Mouse (Mus musculus) intestine, embryonic 14.5 days (tissue): ENCODE results near the gene Ring1. TPM values are rescaled to one million over a fixed set of nuclear protein-coding genes. Genes with fewer than 3 reads are reported as not detected.
"Not testable (repeated sequence)": the region's sequence is repeated elsewhere in the genome, so short reads cannot be mapped to it uniquely, and the experiment has no call there.

Experiments
- ATAC-seq: fragments of 200-750 bp; cut with Nextera tagmentation; replicated peaks from 2 replicates; pipeline ENCODE4 v1.8.0; 2017; ENCODE audit warnings: low read depth, moderate number of reproducible peaks, moderate TSS enrichment, moderate library complexity; ENCODE audit not compliant: low FRiP score, low TSS enrichment
- DNase-seq: peaks from one replicate; pipeline ENCODE4 v3.0.0-alpha.2; 2018; ENCODE audit warnings: low spot score
- H3K27ac ChIP-seq: fragments of 300-500 bp; sonication (generic); 2 replicates; pipeline ENCODE4 v1.5.1; 2014; ENCODE audit warnings: low read depth, mild to moderate bottlenecking, control low read depth
- H3K27me3 ChIP-seq: fragments of 300-500 bp; sonication (generic); replicated peaks from 2 replicates; pipeline ENCODE4 v1.6.1; 2014; ENCODE audit warnings: low read length, control low read depth; ENCODE audit not compliant: control insufficient read depth, insufficient read depth
- H3K36me3 ChIP-seq: fragments of 300-500 bp; sonication (generic); 2 replicates; pipeline ENCODE4 v1.6.1; 2014; ENCODE audit warnings: low read length, control low read depth; ENCODE audit not compliant: control insufficient read depth, insufficient read depth
- H3K4me1 ChIP-seq: fragments of 300-500 bp; sonication (generic); replicated peaks from 2 replicates; pipeline ENCODE4 v1.6.1; 2014; ENCODE audit warnings: low read length, control low read depth, mixed read lengths; ENCODE audit not compliant: control insufficient read depth, insufficient read depth
- H3K4me2 ChIP-seq: fragments of 300-500 bp; sonication (generic); 2 replicates; pipeline ENCODE4 v1.6.1; 2014; ENCODE audit warnings: low read length
- H3K4me3 ChIP-seq: fragments of 300-500 bp; sonication (generic); 2 replicates; pipeline ENCODE4 v1.5.1; 2014; ENCODE audit warnings: low read depth, low read length, control low read depth, mixed read lengths
- H3K9ac ChIP-seq: fragments of 300-500 bp; sonication (generic); 2 replicates; pipeline ENCODE4 v1.6.1; 2014; ENCODE audit warnings: mild to moderate bottlenecking, low read length
- H3K9me3 ChIP-seq: fragments of 300-500 bp; sonication (generic); 2 replicates; pipeline ENCODE4 v1.6.1; 2016; ENCODE audit warnings: low read length, control low read depth; ENCODE audit not compliant: control insufficient read depth
- WGBS: fragments of 180-500 bp; shearing (Covaris S2); extraction: QIAGEN DNeasy Blood & Tissue Kit; methylation state at CpG from one replicate; pipeline ENCODE4 v1.1.7; 2014; 5-methylcytosine and 5-hydroxymethylcytosine counted together
- polyA plus RNA-seq: library from polyadenylated mRNA; unstranded; fragments of >200 nt; fragmentation: Nextera tagmentation; extraction: Ambion mirVana; gene quantifications from 2 replicates; pipeline ENCODE4 v1.2.1, GENCODE M21; 2014

Ring1 gene
- polyA plus RNA-seq, 1 experiment from 2014 or later = 5.9 TPM

DNA sequence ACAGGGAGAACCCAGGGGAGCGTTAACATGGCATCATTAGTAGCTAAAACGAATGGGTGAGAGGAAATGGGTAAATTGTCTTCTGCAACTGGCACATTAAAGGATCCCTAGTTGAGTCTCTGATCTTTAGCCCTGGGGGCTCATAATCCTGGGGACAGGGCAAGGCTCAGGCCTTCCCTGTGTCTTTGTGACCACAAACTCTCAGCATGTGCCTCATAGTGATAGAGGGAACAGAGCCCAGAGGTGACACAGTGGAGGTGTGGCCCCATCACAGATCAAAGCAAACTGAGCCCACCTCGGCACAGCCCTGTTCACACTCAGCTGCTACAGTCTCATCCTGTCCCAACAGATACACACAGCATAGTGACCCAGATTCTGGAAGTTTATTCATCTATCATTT is 28.8 kb downstream of the Ring1 start:
- no peak overlapping the region for H3K9ac ChIP-seq

DNA sequence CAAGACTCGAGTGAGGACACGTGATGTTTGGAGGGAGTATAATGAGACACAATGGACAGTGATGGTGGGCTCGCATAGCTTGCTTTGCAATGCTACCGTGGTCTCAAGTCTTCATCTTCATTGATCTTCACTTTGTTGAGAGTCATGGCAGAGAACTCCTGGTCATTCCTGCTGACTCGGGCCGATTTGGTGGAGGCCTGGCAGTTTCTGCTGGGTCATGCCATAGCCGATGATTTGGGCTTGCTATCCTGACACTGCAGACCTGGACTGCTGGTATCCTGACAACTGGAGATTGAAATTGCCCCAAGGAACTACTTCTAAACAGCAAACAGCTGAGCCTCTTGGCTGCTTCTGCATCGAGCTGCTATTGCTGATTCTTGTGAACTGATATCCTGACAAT is 29.5 kb downstream of the Ring1 start:
- no peaks in the 10 kb centered on the region for H3K36me3 ChIP-seq
- H3K4me3 ChIP-seq = no peak overlapping the region
- H3K4me1 ChIP-seq = 0 out of 2 replicates have a peak, but pooled peaks cover 3% of the 10 kb centered on the region
- peaks cover 9% of the 10 kb centered on the region for H3K27me3 ChIP-seq
- DNase-seq (no peak), ATAC-seq (no peak)
- no peak overlapping the region for H3K27ac ChIP-seq
- no peak overlapping the region for H3K4me2 ChIP-seq
- WGBS = 88% methylated on average over 8 of the region's 8 CpGs
- H3K9ac ChIP-seq = no peak overlapping the region
- H3K9me3 ChIP-seq = no peaks in the 10 kb centered on the region

More for the DNA sequence above, 28.8 kb downstream of the Ring1 start:
- Histone ChIP-seq H3K4me2 (no peak overlapping the region), H3K4me3 (no peak overlapping the region), H3K9me3 (no peaks in the 10 kb centered on the region), H3K27ac (no peak overlapping the region), H3K36me3 (no peaks in the 10 kb centered on the region), H3K4me1 (0 out of 2 replicates have a peak, but pooled peaks cover 4% of the 10 kb centered on the region), H3K27me3 (peaks cover 14% of the 10 kb centered on the region)
- 32% methylated on average over 3 of the region's 3 CpGs for WGBS
- no peak for ATAC-seq
- no peak for DNase-seq

DNA sequence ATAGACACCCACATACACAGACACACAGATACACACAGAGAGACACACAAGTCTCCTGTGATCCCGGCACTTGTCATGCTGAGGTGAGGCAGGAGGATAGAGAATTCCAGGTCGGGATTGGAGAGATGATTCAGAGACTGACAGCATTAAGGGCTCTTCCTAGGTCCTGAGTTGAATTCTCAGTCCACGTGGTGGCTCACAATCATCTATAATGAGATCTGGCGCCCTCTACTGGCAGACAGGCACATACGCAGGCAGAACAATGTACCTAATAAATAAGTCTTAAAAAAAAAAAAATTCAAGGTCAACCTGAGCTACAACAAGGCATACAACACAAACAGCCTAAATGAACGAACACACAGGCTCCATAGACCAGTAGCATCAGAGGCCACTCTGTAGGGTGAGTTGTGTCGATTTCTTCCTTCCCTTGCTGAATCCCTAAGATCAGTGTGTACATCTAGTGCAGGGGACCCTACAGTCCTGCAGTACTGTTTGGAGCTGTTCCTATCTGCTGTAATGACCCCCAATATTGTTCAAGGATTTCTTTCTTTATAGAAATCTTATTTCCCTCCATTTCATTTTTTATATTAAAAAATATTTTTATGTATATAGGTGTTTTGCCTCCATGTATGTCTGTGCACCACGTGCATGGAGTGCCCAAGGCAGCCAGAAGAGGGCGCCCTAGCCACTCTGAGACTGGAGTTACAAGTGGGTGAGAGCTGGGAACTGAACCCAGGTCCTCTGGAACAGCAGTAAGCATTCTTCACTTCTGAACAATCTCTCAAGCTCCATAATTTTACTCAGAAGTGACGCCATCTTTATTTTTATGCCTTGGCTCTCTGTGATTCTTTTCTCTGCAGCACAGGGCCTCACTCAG is 32.5 kb downstream of the Ring1 start:
- DNase-seq (peak; percentile 78), ATAC-seq (no peak)
- H3K4me3 ChIP-seq = no peak overlapping the region
- peaks cover 8% of the 10 kb centered on the region; the same call in 1 of the 2 replicates for H3K27me3 ChIP-seq
- no peaks in the 10 kb centered on the region for H3K36me3 ChIP-seq
- H3K9me3 ChIP-seq = no peaks in the 10 kb centered on the region
- no peak overlapping the region for H3K4me2 ChIP-seq
- no peak overlapping the region for H3K9ac ChIP-seq
- no peak overlapping the region for H3K27ac ChIP-seq
- 35% methylated on average over 10 of the region's 10 CpGs for WGBS
- no peaks in the 10 kb centered on the region for H3K4me1 ChIP-seq

DNA sequence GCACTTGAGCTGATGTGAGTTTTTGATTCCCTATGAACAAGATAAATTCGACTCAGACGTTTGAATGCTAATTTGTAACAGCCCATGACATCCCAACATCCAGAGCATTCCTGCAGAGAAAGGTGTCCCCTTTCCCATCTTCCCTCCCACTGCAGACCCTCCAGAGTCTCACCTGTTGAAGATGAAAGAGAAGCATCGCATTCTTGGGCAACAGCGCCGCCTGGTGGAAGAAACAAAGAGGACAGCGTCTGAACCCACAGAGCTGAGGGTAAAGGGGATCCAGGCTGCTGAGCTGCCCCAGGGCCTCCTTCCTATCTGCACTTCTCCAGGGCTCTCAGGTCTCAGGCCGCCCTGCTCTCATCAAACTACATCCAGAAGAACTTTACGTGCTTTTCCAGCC is 42.3 kb downstream of the Ring1 start:
- peak; percentile 84 for DNase-seq
- 13% methylated on average over 8 of the region's 8 CpGs for WGBS
- not testable (repeated sequence) for ATAC-seq

DNA sequence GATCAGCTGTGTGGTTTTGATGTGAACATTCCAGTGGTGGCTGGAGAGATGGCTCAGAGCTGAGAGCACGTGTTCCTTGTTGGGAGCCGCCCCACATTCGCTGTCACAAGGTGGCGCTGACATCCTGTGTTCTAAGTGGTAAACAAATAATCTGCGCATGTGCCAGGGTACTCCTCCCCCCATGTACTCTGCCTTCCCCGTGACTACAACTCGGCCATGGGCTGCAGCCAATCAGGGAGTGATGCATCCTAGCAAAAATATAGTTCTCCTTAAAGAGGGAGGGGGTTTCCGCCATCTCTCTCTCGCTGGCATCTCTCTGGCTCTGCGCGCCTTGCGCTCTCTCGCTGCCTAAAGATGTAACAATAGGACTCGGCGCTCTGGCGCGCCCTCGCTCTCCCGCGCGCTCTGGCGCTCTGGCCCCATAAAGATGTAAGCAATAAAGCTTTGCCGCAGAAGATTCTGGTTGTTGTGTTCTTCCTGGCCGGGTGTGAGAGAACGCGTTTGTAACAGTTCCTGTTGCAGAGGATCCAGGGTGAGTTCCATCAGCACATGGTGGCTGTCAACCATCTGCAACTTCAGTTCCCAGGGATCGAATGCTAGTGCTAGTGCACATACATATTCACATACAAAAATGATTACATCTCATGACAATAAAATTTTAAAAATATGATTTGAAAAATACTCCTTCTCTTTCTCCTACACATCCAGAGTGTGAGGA is 43.1 kb downstream of the Ring1 start:
- H3K9me3 ChIP-seq, H3K36me3 ChIP-seq, H3K4me1 ChIP-seq: not testable (repeated sequence)
- DNase-seq (peak; percentile 90), ATAC-seq (peak; percentile 82)
- under 1% methylated on average over 27 of the region's 27 CpGs for whole genome bisulfite sequencing
- H3K27ac ChIP-seq = 0 out of 2 replicates have a peak overlapping the region, but pooled peaks have one; percentile 10
- peak overlapping the region; percentile 44 for H3K4me2 ChIP-seq
- H3K9ac ChIP-seq = peak overlapping the region; percentile 23
- peaks cover 35% of the 10 kb centered on the region for H3K27me3 ChIP-seq
- H3K4me3 ChIP-seq = peak overlapping the region; percentile 31

More for the DNA sequence above, 42.3 kb downstream of the Ring1 start:
- peak overlapping the region; percentile 44; the same call in 1 of the 2 replicates for H3K4me2 ChIP-seq
- H3K27ac ChIP-seq, H3K9ac ChIP-seq, H3K4me1 ChIP-seq, H3K36me3 ChIP-seq, H3K9me3 ChIP-seq: not testable (repeated sequence)
- H3K4me3 ChIP-seq = 0 out of 2 replicates have a peak overlapping the region, but pooled peaks have one; percentile 31
- H3K27me3 ChIP-seq = peaks cover 31% of the 10 kb centered on the region

DNA sequence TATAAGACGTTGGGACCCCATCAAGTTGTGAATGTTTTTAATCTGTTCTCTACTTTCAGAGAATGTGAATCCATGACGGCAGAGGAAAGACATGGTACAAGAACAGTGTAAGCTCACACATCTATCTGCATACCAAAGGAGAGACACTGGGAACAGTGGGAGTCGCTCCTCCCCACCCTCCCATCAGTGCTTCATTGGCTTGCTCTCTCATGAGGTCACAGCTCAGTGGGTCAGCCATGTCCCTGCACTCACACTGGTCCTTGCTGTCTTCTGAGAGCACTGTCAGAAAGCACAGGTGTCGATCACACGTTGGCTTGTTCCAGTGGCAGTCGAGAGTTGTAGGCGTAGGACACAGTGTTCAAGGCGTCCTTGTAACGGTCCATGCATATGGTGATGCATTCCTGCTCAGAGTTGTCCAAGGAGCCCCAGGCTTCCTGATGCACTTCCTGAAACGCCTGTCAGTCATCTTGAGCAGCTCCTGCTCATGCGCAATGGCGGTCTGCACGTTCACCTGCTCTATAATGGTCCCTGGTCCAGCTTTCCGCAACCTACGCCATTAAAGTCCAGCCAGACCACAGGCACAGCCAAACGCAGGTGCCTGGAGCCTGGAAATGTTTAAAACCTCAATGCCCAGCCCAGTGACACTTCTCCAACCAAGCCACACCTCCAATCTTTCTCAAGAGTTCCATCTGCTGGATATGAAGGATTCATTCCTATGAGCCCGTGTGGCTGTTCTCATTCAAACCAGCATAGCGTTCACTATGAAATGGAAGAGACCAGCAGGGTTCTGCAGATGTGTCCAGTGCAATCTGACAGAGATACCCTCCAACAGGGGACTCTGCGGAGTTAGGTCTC is 44.1 kb downstream of the Ring1 start:
- Histone ChIP-seq H3K9ac (no peak overlapping the region), H3K9me3 (no peaks in the 10 kb centered on the region), H3K4me2 (peak overlapping the region; percentile 44; the same call in 1 of the 2 replicates), H3K36me3 (no peaks in the 10 kb centered on the region), H3K27ac (no peak overlapping the region), H3K4me3 (no peak overlapping the region), H3K27me3 (peaks cover 35% of the 10 kb centered on the region), H3K4me1 (0 out of 2 replicates have a peak, but pooled peaks cover 3% of the 10 kb centered on the region)
- 75% methylated on average over 19 of the region's 19 CpGs for WGBS
- DNase-seq = no peak
- ATAC-seq = no peak

DNA sequence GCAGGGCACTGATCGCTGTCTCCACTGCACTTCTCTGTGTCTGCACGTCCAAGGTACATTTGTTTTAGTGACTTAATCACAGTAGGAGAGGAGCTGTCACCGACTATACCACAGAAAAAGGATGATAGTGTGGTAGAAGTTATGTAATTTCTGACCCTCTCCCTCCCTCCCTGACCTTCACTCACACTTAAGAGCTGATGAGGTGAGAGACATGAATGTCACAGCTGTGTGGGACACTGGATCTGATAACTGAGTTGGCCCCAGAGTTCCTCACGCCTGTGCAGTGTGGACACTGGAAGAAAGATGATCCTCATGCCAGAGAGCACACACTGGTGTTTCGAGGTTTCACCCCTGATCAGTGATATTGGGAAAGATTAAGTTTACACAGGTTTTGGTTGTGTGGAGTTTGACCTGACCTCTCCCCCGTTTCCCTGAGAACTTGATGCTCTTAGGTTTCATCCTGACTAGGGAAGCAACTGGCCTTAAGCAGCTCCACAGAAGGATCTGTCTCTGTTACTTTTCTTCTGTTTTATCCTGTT is 44.9 kb downstream of the Ring1 start:
- DNase-seq (no peak), ATAC-seq (no peak)
- Histone ChIP-seq H3K4me3 (no peak overlapping the region), H3K4me1 (0 out of 2 replicates have a peak, but pooled peaks cover 3% of the 10 kb centered on the region), H3K36me3 (no peaks in the 10 kb centered on the region), H3K27me3 (peaks cover 35% of the 10 kb centered on the region), H3K4me2 (no peak overlapping the region), H3K27ac (no peak overlapping the region), H3K9ac (no peak overlapping the region), H3K9me3 (no peaks in the 10 kb centered on the region)
- WGBS = 72% methylated on average over 6 of the region's 6 CpGs

DNA sequence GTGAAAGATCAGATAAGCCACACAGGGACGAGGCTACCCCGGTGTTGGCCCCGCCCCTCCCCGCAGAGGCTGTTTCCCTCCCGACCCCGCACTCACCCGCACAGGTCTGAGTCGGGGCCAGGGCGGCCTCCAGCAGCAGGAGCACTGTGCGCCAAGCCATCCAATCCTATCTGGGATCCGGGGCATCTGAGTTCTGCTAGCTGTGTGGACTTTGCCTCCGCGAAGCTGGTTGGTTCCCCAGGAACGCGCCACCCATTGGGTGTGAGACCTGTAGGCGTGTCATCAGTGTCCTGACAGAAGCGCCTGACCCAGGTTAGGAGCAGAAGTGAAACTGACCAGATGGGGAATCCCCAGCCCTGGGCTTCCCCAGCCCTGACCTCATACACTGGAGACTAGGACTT is 45.8 kb downstream of the Ring1 start:
- H3K27me3 ChIP-seq = peaks cover 35% of the 10 kb centered on the region
- under 1% methylated on average over 17 of the region's 17 CpGs for WGBS
- H3K9ac ChIP-seq = peak overlapping the region; percentile 10; the same call in 1 of the 2 replicates
- H3K4me2 ChIP-seq = peak overlapping the region; percentile 57
- 0 out of 2 replicates have a peak, but pooled peaks cover 3% of the 10 kb centered on the region for H3K4me1 ChIP-seq
- H3K9me3 ChIP-seq = no peaks in the 10 kb centered on the region
- H3K4me3 ChIP-seq = peak overlapping the region; percentile 33
- DNase-seq = peak; percentile 79
- no peaks in the 10 kb centered on the region for H3K36me3 ChIP-seq
- peak; percentile 83 for ATAC-seq
- no peak overlapping the region for H3K27ac ChIP-seq
